Comparison of ENCODE assay signal across 10 mouse cellular contexts in the genomic region with DNA sequence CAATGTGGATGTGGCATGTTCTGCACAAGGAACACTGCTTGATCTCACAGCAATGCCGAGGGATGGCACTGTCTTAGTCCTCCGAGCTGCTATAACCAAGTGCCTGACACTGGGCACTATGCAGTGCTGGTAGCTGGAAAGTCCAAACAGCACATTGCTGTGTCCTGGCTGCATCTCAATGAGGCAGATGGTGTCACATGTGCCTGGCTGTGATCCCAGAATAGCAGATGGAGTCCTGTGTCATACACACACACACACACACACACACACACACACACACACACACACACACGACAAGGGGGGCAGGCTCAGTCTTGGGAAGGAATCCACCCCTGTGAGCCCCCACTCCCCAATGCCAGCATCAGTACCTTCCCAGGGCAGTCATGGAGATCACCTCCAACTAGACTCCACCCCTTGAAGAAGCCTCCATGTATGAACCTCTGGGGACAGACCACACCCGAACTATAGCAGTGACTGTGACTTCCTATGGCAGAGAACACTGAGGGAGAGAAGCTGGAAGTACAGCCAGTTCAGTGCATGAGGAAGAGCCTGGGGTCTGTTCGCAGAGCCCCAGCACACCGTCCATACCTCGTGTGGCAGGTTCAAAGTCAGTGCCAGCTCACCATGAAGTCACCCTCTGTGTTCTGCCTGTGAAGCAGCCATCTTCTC.
A peak's percentile ranks its signal among the peaks of the same experiment; 100 is the strongest.
DNase-seq lines count a peak whose midpoint lies in the region; ATAC-seq and TF ChIP-seq lines count a peak whose summit lies in the region.
"Had no signal": no experiment of that assay in that cellular context is flagged by ENCODE, and none has a peak within 500 bp of the region (broad histone marks: within the 10 kb centered on the region; RNA-seq: fewer than 3 reads in every experiment).

No protein-coding gene starts in this region.

- ATAC-seq in lung, embryonic 14.5 days (ENCODE audit: insufficient read depth), result peak; percentile 76; the same call in 1 of the 2 replicates

- WGBS in lung, embryonic 14.5 days, result 67% methylated on average over 7 of the region's 7 CpGs

- intact Hi-C loops in heart, postnatal 10 days (cut with DNase I), result no loop called here
- intact Hi-C loops in left cerebral cortex, postnatal 36 days (cut with DNase I), result no loop called here

- DNase-seq in lung, embryonic 14.5 days, result peak; percentile 81
- DNase-seq in lung, postnatal 25 days (ENCODE audit: low spot score), result no peak
- peak; percentile 86 to 90 for DNase-seq in cerebellum, postnatal 14 days
- peak; percentile 71 to 75 for DNase-seq in heart, postnatal 10 days
- peak; percentile 27 to 28 for DNase-seq in left cerebral cortex, postnatal 36 days (ENCODE audit: low spot score in 2 of 2)
- no peak for DNase-seq in urinary bladder, postnatal 25 days (ENCODE audit: low spot score)
- no peak for DNase-seq in spleen, adult 18-20 months
- no peak for DNase-seq in thymus, postnatal 36 days

- no peak overlapping the region for H3K4me3 ChIP-seq in lung, embryonic 14.5 days (ENCODE audit: low read depth, low read length)
- H3K4me3 ChIP-seq: limb, embryonic 15.5 days; stomach, embryonic 15.5 days had no signal

- no peak overlapping the region for H3K27ac ChIP-seq in lung, embryonic 14.5 days (ENCODE audit: low read depth)
- H3K27ac ChIP-seq: limb, embryonic 15.5 days; stomach, embryonic 15.5 days had no signal

- no peaks in the 10 kb centered on the region for H3K9me3 ChIP-seq in lung, embryonic 14.5 days (ENCODE audit: low read depth, low read length)
- H3K9me3 ChIP-seq: limb, embryonic 15.5 days; stomach, embryonic 15.5 days had no signal

- no peak overlapping the region for H3K9ac ChIP-seq in lung, embryonic 14.5 days
- H3K9ac ChIP-seq: limb, embryonic 15.5 days; stomach, embryonic 15.5 days had no signal

- no peaks in the 10 kb centered on the region for H3K36me3 ChIP-seq in lung, embryonic 14.5 days (ENCODE audit: insufficient read depth)
- H3K36me3 ChIP-seq: limb, embryonic 15.5 days; stomach, embryonic 15.5 days had no signal

- no peak overlapping the region for H3K4me2 ChIP-seq in lung, embryonic 14.5 days
- H3K4me2 ChIP-seq: limb, embryonic 15.5 days; stomach, embryonic 15.5 days had no signal

- H3K27me3 ChIP-seq in lung, embryonic 14.5 days (ENCODE audit: insufficient read depth, low read length), result no peaks in the 10 kb centered on the region
- H3K27me3 ChIP-seq: stomach, embryonic 15.5 days had no signal

- no peak for TF ChIP-seq CTCF in lung, embryonic 14.5 days (IDR thresholded peaks at IDR 0.05; ENCODE audit: low read depth)

- no peaks in the 10 kb centered on the region for H3K4me1 ChIP-seq in lung, embryonic 14.5 days (ENCODE audit: insufficient read depth)
- H3K4me1 ChIP-seq: stomach, embryonic 15.5 days had no signal

Comparison
In these comparisons a context has a peak if more than half of its experiments do, and no peak if none do; other contexts are left out.
1. DNase-seq: peak in lung, embryonic 14.5 days (single experiment), cerebellum, postnatal 14 days (2 of 2), heart, postnatal 10 days (2 of 2) and left cerebral cortex, postnatal 36 days (2 of 2); none in lung, postnatal 25 days (single experiment), urinary bladder, postnatal 25 days (single experiment), spleen, adult 18-20 months (0 of 2) and thymus, postnatal 36 days (0 of 2).